Mouse (Mus musculus): ENCODE data around the gene Fmnl1. TPM values are rescaled to one million over a fixed set of nuclear protein-coding genes. Genes with fewer than 3 reads are reported as not detected.

The Fmnl1 gene
- total and polyA plus RNA-seq, 2 experiments from 2014 or later: 6.9 to 15.5 TPM

GRCm38 (mm10) chr11:103161449-103161848, 9.5 kb upstream of the Fmnl1 start:
- TF ChIP-seq CTCF (IDR thresholded peaks at IDR 0.05; ENCODE audit: low read depth): no peak; the same call in 1 of the 2 replicates
- Histone ChIP-seq H3K27me3 (ENCODE audit: insufficient read depth, low read length) (no peaks in the 10 kb centered on the region), H3K4me3 (ENCODE audit: low read length) (no peak overlapping the region), H3K9ac (replicated peaks; ENCODE audit: low read length) (no peak overlapping the region), H3K4me2 (ENCODE audit: low read depth, low read length) (no peak overlapping the region), H3K27ac (no peak overlapping the region), H3K36me3 (ENCODE audit: insufficient read depth, low read length) (no peaks in the 10 kb centered on the region), H3K4me1 (ENCODE audit: insufficient read depth, low read length) (0 out of 2 replicates have a peak, but pooled peaks cover 4% of the 10 kb centered on the region), H3K9me3 (ENCODE audit: low read length) (no peaks in the 10 kb centered on the region)
- ATAC-seq: no peak
- 82% methylated on average over 7 of the region's 7 CpGs for WGBS
- no peak for DNase-seq (ENCODE audit: low spot score)

GRCm38 (mm10) chr11:103162132-103162531, 8.8 kb upstream of the Fmnl1 start:
- no peaks in the 10 kb centered on the region for H3K36me3 ChIP-seq (ENCODE audit: insufficient read depth, low read length)
- no peak overlapping the region for H3K4me2 ChIP-seq (ENCODE audit: low read depth, low read length)
- no peaks in the 10 kb centered on the region for H3K9me3 ChIP-seq (ENCODE audit: low read length)
- DNase-seq (ENCODE audit: low spot score) (no peak), ATAC-seq (no peak)
- peak; percentile 49 for TF ChIP-seq CTCF (IDR thresholded peaks at IDR 0.05; ENCODE audit: low read depth)
- H3K27me3 ChIP-seq (ENCODE audit: insufficient read depth, low read length): no peaks in the 10 kb centered on the region
- 0 out of 2 replicates have a peak, but pooled peaks cover 4% of the 10 kb centered on the region for H3K4me1 ChIP-seq (ENCODE audit: insufficient read depth, low read length)
- 94% methylated on average over 5 of the region's 5 CpGs for WGBS
- no peak overlapping the region for H3K27ac ChIP-seq
- H3K4me3 ChIP-seq (ENCODE audit: low read length): no peak overlapping the region
- H3K9ac ChIP-seq (replicated peaks; ENCODE audit: low read length): no peak overlapping the region

GRCm38 (mm10) chr11:103164391-103164790, 6.5 kb upstream of the Fmnl1 start:
- H3K4me3 ChIP-seq (ENCODE audit: low read length): no peak overlapping the region
- WGBS: 37% methylated on average over 10 of the region's 10 CpGs
- no peak overlapping the region for H3K9ac ChIP-seq (replicated peaks; ENCODE audit: low read length)
- ATAC-seq: no peak
- no peaks in the 10 kb centered on the region for H3K27me3 ChIP-seq (ENCODE audit: insufficient read depth, low read length)
- H3K27ac ChIP-seq: no peak overlapping the region
- TF ChIP-seq CTCF (IDR thresholded peaks at IDR 0.05; ENCODE audit: low read depth): no peak
- no peaks in the 10 kb centered on the region for H3K36me3 ChIP-seq (ENCODE audit: insufficient read depth, low read length)
- no peaks in the 10 kb centered on the region for H3K9me3 ChIP-seq (ENCODE audit: low read length)
- no peak for DNase-seq (ENCODE audit: low spot score)
- H3K4me2 ChIP-seq (ENCODE audit: low read depth, low read length): no peak overlapping the region
- H3K4me1 ChIP-seq (ENCODE audit: insufficient read depth, low read length): no peaks in the 10 kb centered on the region; the same call in 1 of the 2 replicates

- no peak overlapping the region; the same call in 1 of the 2 replicates for H3K4me2 ChIP-seq (ENCODE audit: low read depth, low read length)
- TF ChIP-seq CTCF (IDR thresholded peaks at IDR 0.05; ENCODE audit: low read depth): peak; percentile 98
- H3K36me3 ChIP-seq (ENCODE audit: insufficient read depth, low read length): no peaks in the 10 kb centered on the region
- no peaks in the 10 kb centered on the region for H3K27me3 ChIP-seq (ENCODE audit: insufficient read depth, low read length)
- peaks cover 6% of the 10 kb centered on the region for H3K4me1 ChIP-seq (ENCODE audit: insufficient read depth, low read length)
- DNase-seq (ENCODE audit: low spot score) (peak; percentile 84), ATAC-seq (no peak)
- peak overlapping the region; percentile 54; the same call in 1 of the 2 replicates for H3K27ac ChIP-seq
- no peak overlapping the region for H3K4me3 ChIP-seq (ENCODE audit: low read length)
- no peak overlapping the region for H3K9ac ChIP-seq (replicated peaks; ENCODE audit: low read length)
- no peaks in the 10 kb centered on the region for H3K9me3 ChIP-seq (ENCODE audit: low read length)
- 24% methylated on average over 9 of the region's 9 CpGs for WGBS
Measured at GRCm38 (mm10) chr11:103168690-103169390, 2.1 kb upstream of the Fmnl1 start.

GRCm38 (mm10) chr11:103169664-103170063, 1.2 kb upstream of the Fmnl1 start:
- ATAC-seq: no peak
- Histone ChIP-seq H3K4me2 (ENCODE audit: low read depth, low read length) (peak overlapping the region; percentile 86), H3K4me3 (ENCODE audit: low read length) (peak overlapping the region; percentile 74; the same call in 1 of the 2 replicates), H3K36me3 (ENCODE audit: insufficient read depth, low read length) (no peaks in the 10 kb centered on the region), H3K9ac (replicated peaks; ENCODE audit: low read length) (no peak overlapping the region), H3K27me3 (ENCODE audit: insufficient read depth, low read length) (no peaks in the 10 kb centered on the region), H3K4me1 (ENCODE audit: insufficient read depth, low read length) (peaks cover 6% of the 10 kb centered on the region), H3K27ac (no peak overlapping the region; the same call in 1 of the 2 replicates), H3K9me3 (ENCODE audit: low read length) (no peaks in the 10 kb centered on the region)
- WGBS: 82% methylated on average over 5 of the region's 5 CpGs
- no peak for TF ChIP-seq CTCF (IDR thresholded peaks at IDR 0.05; ENCODE audit: low read depth)
- DNase-seq (ENCODE audit: low spot score): no peak

- no peaks in the 10 kb centered on the region for H3K9me3 ChIP-seq (ENCODE audit: low read length)
- H3K4me2 ChIP-seq (ENCODE audit: low read depth, low read length): peak overlapping the region; percentile 86
- no peaks in the 10 kb centered on the region for H3K27me3 ChIP-seq (ENCODE audit: insufficient read depth, low read length)
- H3K27ac ChIP-seq: peak overlapping the region; percentile 65; the same call in 1 of the 2 replicates
- peak overlapping the region; percentile 84 for H3K9ac ChIP-seq (replicated peaks; ENCODE audit: low read length)
- no peaks in the 10 kb centered on the region for H3K36me3 ChIP-seq (ENCODE audit: insufficient read depth, low read length)
- DNase-seq (ENCODE audit: low spot score) (no peak), ATAC-seq (peak; percentile 8; the same call in 1 of the 2 replicates)
- peaks cover 6% of the 10 kb centered on the region for H3K4me1 ChIP-seq (ENCODE audit: insufficient read depth, low read length)
- peak overlapping the region; percentile 74 for H3K4me3 ChIP-seq (ENCODE audit: low read length)
- no peak for TF ChIP-seq CTCF (IDR thresholded peaks at IDR 0.05; ENCODE audit: low read depth)
- WGBS: 34% methylated on average over 3 of the region's 3 CpGs
Measured at GRCm38 (mm10) chr11:103170111-103170493, 805 bp upstream of the Fmnl1 start.

- Histone ChIP-seq H3K4me3 (ENCODE audit: low read length) (peak overlapping the region; percentile 74), H3K4me1 (ENCODE audit: insufficient read depth, low read length) (peaks cover 6% of the 10 kb centered on the region), H3K36me3 (ENCODE audit: insufficient read depth, low read length) (no peaks in the 10 kb centered on the region), H3K9me3 (ENCODE audit: low read length) (no peaks in the 10 kb centered on the region), H3K9ac (replicated peaks; ENCODE audit: low read length) (peak overlapping the region; percentile 84), H3K27me3 (ENCODE audit: insufficient read depth, low read length) (no peaks in the 10 kb centered on the region), H3K4me2 (ENCODE audit: low read depth, low read length) (peak overlapping the region; percentile 86), H3K27ac (peak overlapping the region; percentile 65)
- no peak for DNase-seq (ENCODE audit: low spot score)
- no peak for TF ChIP-seq CTCF (IDR thresholded peaks at IDR 0.05; ENCODE audit: low read depth)
- 3% methylated on average over 23 of the region's 23 CpGs for WGBS
- ATAC-seq: 0 out of 2 replicates have a peak, but pooled peaks have one; percentile 9
Measured at GRCm38 (mm10) chr11:103171286-103171620, 346 bp downstream of the Fmnl1 start.
